Mouse (Mus musculus) heart, embryonic 13.5 days (tissue): Measurements from ENCODE around the gene Rhox4d. TPM values are rescaled to one million over a fixed set of nuclear protein-coding genes. Genes with fewer than 3 reads are reported as not detected.
"Not testable (repeated sequence)": the region's sequence is repeated elsewhere in the genome, so short reads cannot be mapped to it uniquely, and the experiment has no call there.

Experiments used
- ATAC-seq: fragments of 200-750 bp; cut with Nextera tagmentation; 2 replicates; pipeline ENCODE4 v1.8.0; 2017; ENCODE audit warnings: moderate TSS enrichment; ENCODE audit not compliant: insufficient number of reproducible peaks, low FRiP score, low TSS enrichment; ENCODE audit errors: extremely low read depth
- H3K27ac ChIP-seq: fragments of 300-500 bp; sonication (generic); replicated peaks from 2 replicates; pipeline ENCODE4 v1.5.1; 2015; ENCODE audit warnings: moderate library complexity, mild to moderate bottlenecking, inconsistent platforms
- H3K27me3 ChIP-seq: fragments of 300-500 bp; sonication (generic); replicated peaks from 2 replicates; pipeline ENCODE4 v1.6.1; 2015; ENCODE audit warnings: mild to moderate bottlenecking, inconsistent platforms
- H3K36me3 ChIP-seq: fragments of 300-500 bp; sonication (generic); 2 replicates; pipeline ENCODE4 v1.6.1; 2015; ENCODE audit warnings: mild to moderate bottlenecking, inconsistent platforms
- H3K4me1 ChIP-seq: fragments of 300-500 bp; sonication (generic); 2 replicates; pipeline ENCODE4 v1.6.1; 2015; ENCODE audit warnings: inconsistent platforms
- H3K4me2 ChIP-seq: fragments of 300-500 bp; sonication (generic); 2 replicates; pipeline ENCODE4 v1.6.1; 2015; ENCODE audit warnings: inconsistent platforms, mild to moderate bottlenecking, moderate library complexity
- H3K4me3 ChIP-seq: fragments of 300-500 bp; sonication (generic); 2 replicates; pipeline ENCODE4 v1.5.1; 2015; ENCODE audit warnings: moderate library complexity, mild to moderate bottlenecking, inconsistent platforms
- H3K9ac ChIP-seq: fragments of 300-500 bp; sonication (generic); 2 replicates; pipeline ENCODE4 v1.6.1; 2015; ENCODE audit warnings: inconsistent platforms, mild to moderate bottlenecking, moderate library complexity
- H3K9me3 ChIP-seq: fragments of 300-500 bp; sonication (generic); 2 replicates; pipeline ENCODE4 v1.6.1; 2016; ENCODE audit warnings: inconsistent platforms
- WGBS: fragments of 180-500 bp; shearing (Covaris S2); methylation state at CpG from one replicate; pipeline ENCODE4 v1.1.7; 2015; ENCODE audit warnings: mixed read lengths; 5-methylcytosine and 5-hydroxymethylcytosine counted together
- polyA plus RNA-seq: library from polyadenylated mRNA; unstranded; fragments of >200 nt; fragmentation: Nextera tagmentation; extraction: Ambion mirVana; gene quantifications from 2 replicates; pipeline ENCODE4 v1.2.1, GENCODE M21; 2015

Rhox4d gene
- polyA plus RNA-seq = not detected in 2 replicates

DNA sequence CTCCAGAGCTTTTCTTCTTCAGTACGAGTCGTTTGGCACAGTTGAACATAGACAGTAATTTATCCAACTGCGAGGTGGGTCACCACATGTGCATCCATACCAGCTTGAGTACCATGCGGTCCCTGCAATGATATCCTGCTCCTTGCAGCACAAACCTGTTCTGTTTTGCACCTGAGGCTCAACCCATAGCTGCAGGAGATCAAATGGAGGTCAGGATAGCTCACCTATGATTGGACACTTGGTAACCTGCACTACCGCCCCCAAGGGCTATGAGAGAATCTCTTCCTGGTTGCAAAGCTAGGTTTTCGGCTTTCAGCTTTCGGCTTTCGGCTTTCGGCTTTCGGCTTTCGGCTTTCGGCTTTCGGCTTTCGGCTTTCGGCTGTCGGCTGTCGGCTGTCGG, at the start of gene Rhox4d:
Gene Rhox4d, plus strand, starts transcription at position 301 of the 400 bp plus-strand sequence.
- H3K4me1 ChIP-seq, H3K9ac ChIP-seq, H3K4me3 ChIP-seq, H3K4me2 ChIP-seq, H3K9me3 ChIP-seq, H3K27me3 ChIP-seq, ATAC-seq, H3K27ac ChIP-seq, H3K36me3 ChIP-seq: not testable (repeated sequence)
- 91% methylated on average over 17 of the region's 18 CpGs for WGBS

DNA sequence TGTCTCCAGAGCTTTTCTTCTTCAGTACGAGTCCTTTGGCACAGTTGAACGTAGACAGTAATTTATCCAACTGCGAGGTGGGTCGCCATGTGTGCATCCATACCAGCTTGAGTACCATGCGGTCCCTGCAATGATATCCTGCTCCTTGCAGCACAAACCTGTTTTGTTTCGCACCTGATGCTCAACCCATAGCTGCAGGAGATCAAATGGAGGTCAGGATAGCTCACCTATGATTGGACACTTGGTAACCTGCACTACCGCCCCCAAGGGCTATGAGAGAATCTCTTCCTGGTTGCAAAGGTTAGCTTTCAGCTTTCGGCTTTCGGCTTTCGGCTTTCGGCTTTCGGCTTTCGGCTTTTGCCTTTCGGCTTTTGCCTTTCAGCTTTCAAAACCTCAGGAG, 34.1 kb upstream of the Rhox4d start, which contains the start of gene Rhox4c:
Gene Rhox4c, plus strand, starts transcription at position 301 of the 400 bp plus-strand sequence.
- not testable (repeated sequence) for H3K27ac ChIP-seq, H3K9me3 ChIP-seq, H3K36me3 ChIP-seq, H3K4me3 ChIP-seq, H3K4me1 ChIP-seq, H3K9ac ChIP-seq, ATAC-seq, H3K4me2 ChIP-seq, H3K27me3 ChIP-seq
- 91% methylated on average over 14 of the region's 14 CpGs for WGBS

DNA sequence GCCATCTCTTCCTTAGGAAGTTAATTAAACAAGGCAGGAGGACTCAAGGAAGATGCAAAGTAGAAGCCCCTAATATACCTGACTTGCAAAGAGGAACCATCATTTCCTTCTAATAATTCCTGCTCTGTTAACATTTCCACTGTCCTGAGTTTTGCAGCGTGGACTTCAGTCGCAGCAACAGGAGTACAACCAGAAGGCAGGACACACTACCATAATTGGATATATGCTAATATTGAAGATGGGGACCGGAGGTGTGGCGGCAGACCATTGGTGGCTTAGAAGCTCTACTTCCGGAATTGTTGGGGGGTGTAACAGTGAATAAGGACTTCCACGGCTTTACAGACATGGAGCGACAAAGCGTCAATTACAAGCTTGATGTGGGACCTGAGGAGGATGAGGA, 16.0 kb downstream of the Rhox4d start, which contains the start of gene Rhox2e:
Gene Rhox2e, plus strand, starts transcription at position 301 of the 400 bp plus-strand sequence.
- H3K4me2 ChIP-seq, H3K27me3 ChIP-seq, H3K36me3 ChIP-seq, H3K4me3 ChIP-seq, H3K27ac ChIP-seq, ATAC-seq, H3K9ac ChIP-seq, H3K4me1 ChIP-seq, H3K9me3 ChIP-seq: not testable (repeated sequence)
- 78% methylated on average over 2 of the region's 8 CpGs for WGBS

DNA sequence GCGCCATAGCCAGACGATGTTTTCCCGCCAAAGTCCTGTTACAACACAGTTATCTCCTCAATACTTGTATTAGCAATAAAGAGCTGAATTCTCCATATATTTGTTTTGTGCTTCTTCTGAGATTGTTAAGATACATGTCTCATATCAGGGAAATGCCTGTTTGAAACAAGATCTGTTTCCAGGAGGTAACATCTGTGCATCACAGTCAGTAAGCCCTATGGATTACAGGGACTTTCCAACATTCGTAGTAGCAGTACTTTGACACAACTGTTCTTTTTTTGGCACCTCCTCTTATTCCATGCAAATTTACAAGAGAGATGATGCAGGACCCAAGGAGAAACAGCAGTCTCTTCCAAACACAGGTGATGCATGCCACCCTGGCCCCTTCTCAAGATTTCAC, 27.6 kb downstream of the Rhox4d start, which contains the start of gene Rhox3e:
Gene Rhox3e, plus strand, starts transcription at position 301 of the 400 bp plus-strand sequence.
- H3K4me3 ChIP-seq, H3K27me3 ChIP-seq, H3K27ac ChIP-seq, H3K9ac ChIP-seq, ATAC-seq, H3K4me1 ChIP-seq, H3K4me2 ChIP-seq, H3K9me3 ChIP-seq, H3K36me3 ChIP-seq: not testable (repeated sequence)
- WGBS = 60% methylated on average over 1 of the region's 4 CpGs

DNA sequence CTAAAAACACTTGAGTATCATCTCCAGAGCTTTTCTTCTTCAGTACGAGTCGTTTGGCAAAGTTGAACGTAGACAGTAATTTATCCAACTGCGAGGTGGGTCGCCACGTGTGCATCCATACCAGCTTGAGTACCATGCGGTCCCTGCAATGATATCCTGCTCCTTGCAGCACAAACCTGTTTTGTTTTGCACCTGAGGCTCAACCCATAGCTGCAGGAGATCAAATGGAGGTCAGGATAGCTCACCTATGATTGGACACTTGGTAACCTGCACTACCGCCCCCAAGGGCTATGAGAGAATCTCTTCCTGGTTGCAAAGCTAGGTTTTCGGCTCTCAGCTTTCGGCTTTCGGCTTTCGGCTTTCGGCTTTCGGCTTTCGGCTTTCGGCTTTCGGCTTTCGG, 43.0 kb downstream of the Rhox4d start, which contains the start of gene Rhox4e:
Gene Rhox4e, plus strand, starts transcription at position 301 of the 400 bp plus-strand sequence.
- not testable (repeated sequence) for ATAC-seq

More for the DNA sequence above, 43.0 kb downstream of the Rhox4d start, which contains the start of gene Rhox4e:
- H3K4me3 ChIP-seq, H3K4me1 ChIP-seq, H3K9me3 ChIP-seq, H3K4me2 ChIP-seq, H3K36me3 ChIP-seq, H3K27ac ChIP-seq, H3K9ac ChIP-seq, H3K27me3 ChIP-seq: not testable (repeated sequence)
- 96% methylated on average over 8 of the region's 18 CpGs for WGBS

Other genes with a start within 250 kb of the Rhox4d start
- gene Rhox4a, start 249.0 kb upstream of the Rhox4d start, polyA plus RNA-seq = not detected in 2 replicates
- gene Rhox3a2, start 134.3 kb upstream of the Rhox4d start, polyA plus RNA-seq = not detected in 2 replicates
- 0.17 TPM in 1 of 2 replicates, not detected in the other for gene Rhox4a2, start 123.5 kb upstream of the Rhox4d start, polyA plus RNA-seq
- not detected in 2 replicates for gene Rhox2b, start 102.3 kb upstream of the Rhox4d start, polyA plus RNA-seq
- gene Rhox4b, start 81.9 kb upstream of the Rhox4d start, polyA plus RNA-seq = not detected in 2 replicates
- not detected in 2 replicates for gene Rhox2c, start 60.7 kb upstream of the Rhox4d start, polyA plus RNA-seq
- not detected in 2 replicates for gene Rhox3c, start 55.8 kb upstream of the Rhox4d start, polyA plus RNA-seq
- gene Rhox4c, start 34.0 kb upstream of the Rhox4d start, polyA plus RNA-seq = not detected in 2 replicates
- gene Rhox2d, start 20.9 kb upstream of the Rhox4d start, polyA plus RNA-seq = not detected in 2 replicates
- gene Rhox2e, start 16.1 kb downstream of the Rhox4d start, polyA plus RNA-seq = not detected in 2 replicates
- not detected in 2 replicates for gene Rhox3e, start 27.7 kb downstream of the Rhox4d start, polyA plus RNA-seq
- not detected in 2 replicates for gene Rhox4e, start 43.1 kb downstream of the Rhox4d start, polyA plus RNA-seq
- gene Rhox2f, start 57.0 kb downstream of the Rhox4d start, polyA plus RNA-seq = not detected in 2 replicates
- not detected in 2 replicates for gene Rhox3f, start 66.6 kb downstream of the Rhox4d start, polyA plus RNA-seq
- gene Rhox4f, start 93.3 kb downstream of the Rhox4d start, polyA plus RNA-seq = not detected in 2 replicates
- not detected in 2 replicates for gene Rhox3g, start 114.3 kb downstream of the Rhox4d start, polyA plus RNA-seq
- not detected in 2 replicates for gene Rhox2g, start 129.1 kb downstream of the Rhox4d start, polyA plus RNA-seq
- not detected in 2 replicates for gene Rhox4g, start 137.0 kb downstream of the Rhox4d start, polyA plus RNA-seq
- not detected in 2 replicates for gene Rhox3h, start 154.4 kb downstream of the Rhox4d start, polyA plus RNA-seq
- not detected in 2 replicates for gene Rhox2h, start 158.9 kb downstream of the Rhox4d start, polyA plus RNA-seq